Mouse (Mus musculus) limb, embryonic 13.5 days (tissue): ENCODE results near the gene Slc27a2. TPM values are rescaled to one million over a fixed set of nuclear protein-coding genes. Genes with fewer than 3 reads are reported as not detected.
"Not testable (repeated sequence)": the region's sequence is repeated elsewhere in the genome, so short reads cannot be mapped to it uniquely, and the experiment has no call there.

Experiments
- ATAC-seq: fragments of 200-750 bp; cut with Nextera tagmentation; 2 replicates; pipeline ENCODE4 v1.8.0; 2017; ENCODE audit warnings: low read depth, moderate number of reproducible peaks, moderate TSS enrichment; ENCODE audit not compliant: low FRiP score
- H3K27ac ChIP-seq: fragments of 300-500 bp; sonication (generic); 2 replicates; pipeline ENCODE4 v1.5.1; 2015; ENCODE audit warnings: inconsistent platforms, mild to moderate bottlenecking, moderate library complexity
- H3K27me3 ChIP-seq: fragments of 300-500 bp; sonication (generic); 2 replicates; pipeline ENCODE4 v1.6.1; 2015; ENCODE audit warnings: mild to moderate bottlenecking, inconsistent platforms
- H3K36me3 ChIP-seq: fragments of 300-500 bp; sonication (generic); 2 replicates; pipeline ENCODE4 v1.6.1; 2015; ENCODE audit warnings: inconsistent platforms, mild to moderate bottlenecking, moderate library complexity
- H3K4me1 ChIP-seq: fragments of 300-500 bp; sonication (generic); 2 replicates; pipeline ENCODE4 v1.6.1; 2015; ENCODE audit warnings: inconsistent platforms
- H3K4me2 ChIP-seq: fragments of 300-500 bp; sonication (generic); replicated peaks from 2 replicates; pipeline ENCODE4 v1.6.1; 2015; ENCODE audit warnings: inconsistent platforms, mild to moderate bottlenecking, moderate library complexity
- H3K4me3 ChIP-seq: fragments of 300-500 bp; sonication (generic); 2 replicates; pipeline ENCODE4 v1.5.1; 2015; ENCODE audit warnings: moderate library complexity, mild to moderate bottlenecking, inconsistent platforms
- H3K9ac ChIP-seq: fragments of 300-500 bp; sonication (generic); 2 replicates; pipeline ENCODE4 v1.6.1; 2015; ENCODE audit warnings: mild to moderate bottlenecking, inconsistent platforms
- H3K9me3 ChIP-seq: fragments of 300-500 bp; sonication (generic); 2 replicates; pipeline ENCODE4 v1.6.1; 2016; ENCODE audit warnings: inconsistent platforms
- WGBS: fragments of 180-500 bp; shearing (Covaris S2); methylation state at CpG from one replicate; pipeline ENCODE4 v1.1.7; 2015; 5-methylcytosine and 5-hydroxymethylcytosine counted together
- polyA plus RNA-seq: library from polyadenylated mRNA; unstranded; fragments of >200 nt; fragmentation: Nextera tagmentation; extraction: Ambion mirVana; gene quantifications from 2 replicates; pipeline ENCODE4 v1.2.1, GENCODE M21; 2015

Gene Slc27a2
- polyA plus RNA-seq, result 0.73 and 0.83 TPM in 2 replicates

DNA sequence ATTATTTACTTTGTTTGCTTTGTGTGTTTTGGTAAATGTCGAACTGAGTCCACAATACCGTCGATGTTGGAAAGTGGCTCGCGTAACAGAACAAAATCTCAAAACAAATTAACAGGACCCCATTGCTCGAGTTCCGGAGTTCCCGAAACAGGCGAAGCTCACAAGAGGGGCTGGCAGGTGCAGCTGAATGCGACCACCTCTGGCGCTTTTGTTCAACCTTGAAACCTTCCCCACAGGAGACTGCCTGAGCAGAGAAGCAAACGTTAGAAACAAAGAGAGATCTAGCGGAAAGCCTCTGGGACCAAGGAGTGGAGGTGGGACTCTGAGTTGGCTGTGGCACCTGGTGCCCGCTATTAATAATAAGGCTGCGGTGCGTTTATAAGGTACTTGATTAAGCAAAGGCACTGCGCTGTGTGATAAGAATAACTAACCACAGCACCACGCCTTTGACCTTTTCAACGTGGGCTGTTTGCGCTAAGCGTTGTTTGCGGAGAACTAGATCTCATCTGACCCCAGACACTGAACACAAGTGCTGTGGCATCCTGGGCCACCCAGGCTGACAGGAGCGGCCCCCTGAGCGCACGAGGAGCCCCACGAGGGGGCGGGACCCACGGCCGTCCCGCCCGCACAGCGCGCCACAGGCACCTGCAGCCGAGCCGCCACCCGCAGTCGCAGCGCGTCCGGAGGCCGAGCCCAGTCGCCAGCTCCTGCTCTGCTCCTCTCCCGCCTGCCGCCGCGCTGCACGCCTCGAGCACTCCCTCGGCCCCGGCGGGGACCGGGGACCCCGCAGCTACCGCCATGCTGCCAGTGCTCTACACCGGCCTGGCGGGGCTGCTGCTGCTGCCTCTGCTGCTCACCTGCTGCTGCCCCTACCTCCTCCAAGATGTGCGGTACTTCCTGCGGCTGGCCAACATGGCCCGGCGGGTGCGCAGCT, at the start of gene Slc27a2:
Slc27a2 (plus strand) TSS at position 51 of the 934 bp plus-strand sequence.
- Histone ChIP-seq H3K27me3 (peaks cover 76% of the 10 kb centered on the region), H3K36me3 (no peaks in the 10 kb centered on the region), H3K9me3 (no peaks in the 10 kb centered on the region), H3K4me1 (peaks cover 15% of the 10 kb centered on the region), H3K4me2 (peak within 1 kb of the TSS; percentile 99), H3K27ac (no peak within 1 kb of the TSS), H3K9ac (peak within 1 kb of the TSS; percentile 62), H3K4me3 (peak within 1 kb of the TSS; percentile 57)
- ATAC-seq, result peak; percentile 32
- WGBS, result 1% methylated on average over 60 of the region's 61 CpGs

DNA sequence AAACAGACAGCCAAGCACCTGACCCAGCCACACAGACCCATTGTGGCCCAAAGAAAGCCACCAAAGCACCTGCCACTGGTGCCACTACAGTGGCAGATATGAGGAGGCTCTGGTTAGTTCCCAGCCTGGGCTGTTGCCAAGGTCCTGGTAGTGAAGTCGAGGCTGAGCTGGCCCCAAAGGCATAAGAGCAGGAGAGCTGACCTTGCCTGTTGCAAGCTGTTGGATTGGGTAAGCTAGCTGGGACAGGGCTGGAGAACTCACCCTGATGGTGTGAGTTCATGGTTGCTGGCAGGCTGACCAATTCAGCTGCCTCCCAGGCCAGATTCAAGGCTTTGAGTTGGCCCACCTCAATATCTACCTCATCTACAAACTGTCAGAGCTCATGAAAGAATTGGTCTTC, 47.1 kb upstream of the Slc27a2 start:
- H3K36me3 ChIP-seq, result no peaks in the 10 kb centered on the region
- no peak overlapping the region for H3K9ac ChIP-seq
- H3K4me1 ChIP-seq, result peaks cover 6% of the 10 kb centered on the region; the same call in 1 of the 2 replicates
- no peak overlapping the region for H3K4me2 ChIP-seq
- no peak overlapping the region; the same call in 1 of the 2 replicates for H3K27ac ChIP-seq
- H3K9me3 ChIP-seq, result no peaks in the 10 kb centered on the region
- ATAC-seq, result no peak
- WGBS, result 79% methylated on average over 1 of the region's 1 CpGs
- H3K4me3 ChIP-seq, result no peak overlapping the region
- peaks cover 4% of the 10 kb centered on the region; the same call in 1 of the 2 replicates for H3K27me3 ChIP-seq

DNA sequence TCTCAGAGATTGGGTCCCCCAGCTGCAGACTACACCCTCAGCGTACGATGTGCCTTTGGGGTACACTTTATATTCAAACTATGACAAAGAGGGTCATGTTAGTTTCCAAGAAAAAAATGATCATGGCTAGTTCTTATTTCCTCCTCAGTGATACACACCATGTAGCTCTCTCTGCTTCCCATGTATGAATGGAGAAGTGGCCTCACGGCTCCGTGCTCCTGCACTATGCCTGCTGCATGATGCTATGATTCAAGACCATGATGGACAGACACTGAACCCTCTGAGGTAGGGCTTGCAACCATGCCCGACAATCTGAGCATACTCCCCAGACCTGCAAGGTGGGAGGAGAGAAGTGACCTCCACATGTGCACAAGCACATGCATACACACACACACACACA, 44.7 kb upstream of the Slc27a2 start:
- H3K9ac ChIP-seq, result no peak overlapping the region
- no peak overlapping the region for H3K4me2 ChIP-seq
- WGBS, result 89% methylated on average over 5 of the region's 5 CpGs
- peaks cover 6% of the 10 kb centered on the region; the same call in 1 of the 2 replicates for H3K4me1 ChIP-seq
- no peaks in the 10 kb centered on the region for H3K9me3 ChIP-seq
- H3K27ac ChIP-seq, result no peak overlapping the region
- no peak overlapping the region for H3K4me3 ChIP-seq
- H3K27me3 ChIP-seq, result no peaks in the 10 kb centered on the region
- ATAC-seq, result no peak
- H3K36me3 ChIP-seq, result no peaks in the 10 kb centered on the region

DNA sequence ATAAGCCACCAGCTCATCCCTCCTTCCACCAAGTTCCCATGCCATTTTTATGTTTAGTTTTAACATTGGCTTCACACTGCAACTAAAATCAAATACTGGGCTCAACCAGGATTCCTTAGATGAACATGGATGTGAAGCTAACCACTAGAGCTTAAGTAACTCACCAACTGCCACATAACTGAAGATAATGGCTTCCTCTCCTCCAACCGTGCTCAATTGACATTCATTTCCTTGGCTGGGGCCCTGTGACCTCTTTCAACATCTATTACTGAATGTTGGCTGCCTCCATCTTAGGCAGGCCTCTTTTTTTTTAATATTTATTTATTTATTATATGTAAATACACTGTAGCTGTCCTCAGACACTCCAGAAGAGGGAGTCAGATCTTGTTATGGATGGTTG, 44.0 kb upstream of the Slc27a2 start:
- no peaks in the 10 kb centered on the region for H3K36me3 ChIP-seq
- H3K4me2 ChIP-seq, result no peak overlapping the region
- WGBS, result 67% methylated on average over 1 of the region's 1 CpGs
- no peaks in the 10 kb centered on the region for H3K27me3 ChIP-seq
- H3K9ac ChIP-seq, result no peak overlapping the region
- H3K4me1 ChIP-seq, result peaks cover 6% of the 10 kb centered on the region; the same call in 1 of the 2 replicates
- H3K4me3 ChIP-seq, result no peak overlapping the region
- H3K27ac ChIP-seq, result no peak overlapping the region
- no peak for ATAC-seq
- no peaks in the 10 kb centered on the region for H3K9me3 ChIP-seq

DNA sequence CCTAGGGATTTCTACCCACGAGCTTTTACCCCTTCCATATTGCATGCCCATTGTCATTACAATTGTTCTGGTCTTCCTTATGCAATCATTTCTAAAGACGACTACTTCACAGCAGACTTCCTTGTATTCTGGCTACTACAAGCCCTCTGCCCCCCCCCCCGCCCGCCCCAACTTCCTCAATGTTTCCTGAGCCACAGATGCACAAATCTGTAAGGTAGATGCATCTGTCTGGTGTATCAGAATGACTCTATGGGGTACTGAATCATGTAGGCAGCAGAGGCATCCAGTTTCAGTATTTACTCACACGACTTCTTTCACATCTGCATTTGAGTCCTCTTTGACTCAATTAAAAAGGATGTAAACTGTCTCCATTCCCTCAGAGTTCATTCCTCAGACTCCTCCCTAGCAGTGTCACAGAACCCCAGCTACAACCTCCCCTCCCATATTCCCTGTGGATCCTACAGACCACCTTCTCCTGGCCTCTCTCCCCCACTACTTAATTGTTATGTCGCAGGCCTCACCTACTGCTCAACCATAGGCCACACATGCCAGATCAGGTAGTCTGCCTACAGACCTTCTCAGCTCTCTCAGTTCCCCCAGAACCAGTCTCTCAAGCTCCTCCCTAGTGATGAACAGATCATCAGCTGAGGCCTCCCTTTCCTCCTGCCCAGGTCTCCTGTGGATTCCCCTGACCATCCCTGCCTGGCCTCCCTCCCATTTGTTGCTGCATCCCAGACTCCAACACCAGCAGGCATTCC, 37.0 kb upstream of the Slc27a2 start:
- H3K9me3 ChIP-seq, result no peaks in the 10 kb centered on the region
- peaks cover 4% of the 10 kb centered on the region; the same call in 1 of the 2 replicates for H3K4me1 ChIP-seq
- no peaks in the 10 kb centered on the region for H3K36me3 ChIP-seq
- no peak for ATAC-seq
- H3K4me2 ChIP-seq, result no peak overlapping the region
- H3K27me3 ChIP-seq, result no peaks in the 10 kb centered on the region
- H3K9ac ChIP-seq, result no peak overlapping the region
- WGBS, result 73% methylated on average over 6 of the region's 6 CpGs
- no peak overlapping the region for H3K27ac ChIP-seq
- no peak overlapping the region for H3K4me3 ChIP-seq

DNA sequence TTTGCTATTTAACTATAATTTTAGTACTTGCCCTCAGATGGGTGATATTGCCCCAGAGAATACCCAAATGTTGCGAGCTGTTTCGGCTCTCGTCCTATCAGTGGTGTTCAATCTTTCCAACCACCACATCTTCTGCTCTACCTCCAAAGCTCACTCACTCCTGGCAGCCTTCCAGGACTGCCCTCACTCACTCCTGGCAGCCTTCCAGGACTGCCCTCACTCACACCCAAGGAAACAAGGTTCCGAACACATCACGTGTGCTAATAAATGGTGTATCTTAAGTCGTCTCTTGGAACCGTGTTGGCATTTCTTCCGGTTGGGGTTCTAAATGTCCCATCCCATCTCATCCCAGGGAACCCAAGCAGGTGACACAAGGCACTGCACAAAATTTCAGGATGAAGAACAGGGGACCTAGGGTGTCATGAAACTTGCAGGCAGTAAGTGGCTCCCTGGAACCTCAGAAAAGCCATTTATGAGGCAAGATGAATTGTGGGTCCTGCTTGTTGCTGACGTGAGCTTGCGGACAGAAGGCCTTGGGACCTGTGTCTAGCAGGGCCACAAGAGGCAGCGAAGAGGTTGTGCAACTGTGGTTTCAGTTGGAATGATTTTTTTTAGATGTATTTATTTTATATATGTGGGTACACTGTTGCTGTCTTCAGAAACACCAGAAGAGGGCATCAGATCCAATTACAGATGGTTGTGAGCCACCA, 32.2 kb upstream of the Slc27a2 start:
- no peak overlapping the region for H3K4me3 ChIP-seq
- H3K9ac ChIP-seq, result no peak overlapping the region
- H3K9me3 ChIP-seq, result no peaks in the 10 kb centered on the region
- WGBS, result 76% methylated on average over 11 of the region's 11 CpGs
- no peak overlapping the region for H3K27ac ChIP-seq
- ATAC-seq, result no peak
- H3K4me2 ChIP-seq, result no peak overlapping the region
- no peaks in the 10 kb centered on the region for H3K36me3 ChIP-seq
- H3K4me1 ChIP-seq, result peaks cover 5% of the 10 kb centered on the region; the same call in 1 of the 2 replicates
- 0 out of 2 replicates have a peak, but pooled peaks cover 3% of the 10 kb centered on the region for H3K27me3 ChIP-seq

DNA sequence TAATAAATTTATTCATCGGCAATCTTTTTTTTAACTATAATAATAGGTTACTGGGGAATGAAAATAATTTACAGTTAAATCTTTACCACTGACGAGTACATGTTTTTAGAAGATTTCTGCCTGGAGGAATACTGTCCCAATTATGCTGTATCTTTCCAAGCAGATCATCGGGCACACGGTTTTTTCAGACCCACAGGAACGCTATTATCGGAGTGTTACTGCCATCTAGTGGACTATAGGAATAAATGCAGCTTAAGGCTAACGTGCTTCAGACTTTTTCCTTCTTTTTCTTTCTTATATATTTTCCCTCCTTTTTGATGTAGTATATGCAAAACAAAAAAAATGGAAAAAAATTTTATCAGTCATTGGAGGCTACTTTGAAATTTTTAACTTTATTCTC, 31.4 kb upstream of the Slc27a2 start:
- WGBS, result 13% methylated on average over 7 of the region's 7 CpGs
- no peaks in the 10 kb centered on the region for H3K9me3 ChIP-seq
- no peak overlapping the region for H3K27ac ChIP-seq
- no peak overlapping the region for H3K4me3 ChIP-seq
- no peaks in the 10 kb centered on the region for H3K36me3 ChIP-seq
- ATAC-seq, result no peak; the same call in 1 of the 2 replicates
- H3K4me2 ChIP-seq, result no peak overlapping the region
- H3K4me1 ChIP-seq, result peaks cover 5% of the 10 kb centered on the region; the same call in 1 of the 2 replicates
- H3K9ac ChIP-seq, result no peak overlapping the region
- H3K27me3 ChIP-seq, result 0 out of 2 replicates have a peak, but pooled peaks cover 3% of the 10 kb centered on the region

DNA sequence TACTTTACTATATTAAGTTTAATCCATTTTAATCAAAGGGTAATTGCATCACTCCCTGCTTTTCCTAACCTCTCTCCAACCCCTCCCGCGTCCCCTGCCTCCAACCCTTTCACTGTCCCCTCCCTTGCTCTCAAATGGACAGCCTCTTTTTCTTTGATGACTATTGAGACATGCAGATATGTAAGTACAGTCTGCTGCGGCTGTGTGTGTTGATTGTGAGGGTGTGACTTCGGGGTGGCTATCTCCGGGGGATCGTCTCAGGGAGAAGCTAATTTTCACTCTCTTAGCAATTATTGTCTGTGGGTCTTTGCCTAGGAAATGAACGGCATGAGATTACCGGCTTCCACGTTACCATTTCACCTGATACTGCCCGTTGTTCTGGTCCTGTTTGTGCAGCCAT, 30.7 kb upstream of the Slc27a2 start:
- Histone ChIP-seq H3K4me2 (no peak overlapping the region), H3K4me3 (no peak overlapping the region), H3K9ac (no peak overlapping the region), H3K36me3 (no peaks in the 10 kb centered on the region), H3K9me3 (no peaks in the 10 kb centered on the region), H3K27ac (no peak overlapping the region), H3K27me3 (0 out of 2 replicates have a peak, but pooled peaks cover 3% of the 10 kb centered on the region), H3K4me1 (peaks cover 5% of the 10 kb centered on the region; the same call in 1 of the 2 replicates)
- ATAC-seq, result no peak
- 75% methylated on average over 10 of the region's 10 CpGs for WGBS

DNA sequence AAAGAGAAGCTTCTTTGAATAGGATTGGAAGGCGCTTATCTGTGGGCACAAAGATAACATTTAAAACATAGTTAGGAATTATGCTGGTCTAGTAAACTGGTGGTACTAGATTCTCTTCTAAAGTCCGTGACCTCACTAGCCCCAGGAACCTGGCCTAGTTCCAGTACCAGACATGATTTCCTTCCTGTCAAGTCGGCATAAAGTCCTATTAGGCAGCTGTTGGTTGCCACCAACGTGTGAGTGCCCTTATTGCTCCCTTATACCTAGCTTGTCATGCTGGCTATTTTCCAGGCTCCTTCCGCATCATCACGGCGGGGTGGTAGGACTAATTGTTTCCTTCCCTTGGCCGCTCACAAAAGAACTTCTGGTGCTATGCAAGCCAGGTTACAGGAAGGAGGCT, 30.2 kb upstream of the Slc27a2 start:
- Histone ChIP-seq H3K27ac (no peak overlapping the region), H3K4me3 (no peak overlapping the region), H3K36me3 (no peaks in the 10 kb centered on the region), H3K4me2 (no peak overlapping the region), H3K9me3 (no peaks in the 10 kb centered on the region), H3K27me3 (0 out of 2 replicates have a peak, but pooled peaks cover 3% of the 10 kb centered on the region), H3K9ac (no peak overlapping the region), H3K4me1 (peaks cover 5% of the 10 kb centered on the region; the same call in 1 of the 2 replicates)
- 56% methylated on average over 8 of the region's 8 CpGs for WGBS
- no peak for ATAC-seq

DNA sequence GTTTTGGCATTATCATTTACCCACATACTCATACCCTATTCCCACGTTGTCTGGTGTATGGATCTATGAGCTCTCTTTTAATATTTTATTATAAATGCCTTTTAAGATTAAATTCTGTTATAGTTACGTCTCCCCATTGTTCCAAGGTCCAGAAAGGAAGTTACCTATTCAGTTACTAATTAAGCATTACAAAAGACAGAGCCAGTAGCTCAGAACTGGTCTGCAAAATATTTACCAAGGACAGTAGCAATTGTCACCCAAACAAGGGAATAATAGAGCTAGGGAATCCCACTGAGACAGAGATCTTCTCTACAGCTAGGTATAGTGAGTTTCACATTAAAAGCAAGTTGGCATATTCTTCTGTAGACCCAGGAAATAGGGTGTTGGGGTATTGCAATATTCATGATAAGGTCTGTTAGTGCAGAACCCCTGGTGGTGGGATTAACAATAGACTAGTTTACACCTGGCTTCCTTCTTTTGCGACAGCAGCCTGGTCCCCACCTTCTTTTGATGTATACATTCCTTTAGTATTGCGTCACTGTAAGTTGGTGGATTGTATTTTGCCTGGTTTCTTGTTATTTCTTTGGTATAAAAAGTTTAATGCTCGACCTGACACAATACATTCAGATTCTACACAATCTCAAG, 29.0 kb upstream of the Slc27a2 start:
- not testable (repeated sequence) for H3K4me2 ChIP-seq, H3K27ac ChIP-seq, H3K4me1 ChIP-seq, H3K9me3 ChIP-seq, ATAC-seq, H3K36me3 ChIP-seq, H3K27me3 ChIP-seq, H3K4me3 ChIP-seq, H3K9ac ChIP-seq
- 58% methylated on average over 5 of the region's 5 CpGs for WGBS

DNA sequence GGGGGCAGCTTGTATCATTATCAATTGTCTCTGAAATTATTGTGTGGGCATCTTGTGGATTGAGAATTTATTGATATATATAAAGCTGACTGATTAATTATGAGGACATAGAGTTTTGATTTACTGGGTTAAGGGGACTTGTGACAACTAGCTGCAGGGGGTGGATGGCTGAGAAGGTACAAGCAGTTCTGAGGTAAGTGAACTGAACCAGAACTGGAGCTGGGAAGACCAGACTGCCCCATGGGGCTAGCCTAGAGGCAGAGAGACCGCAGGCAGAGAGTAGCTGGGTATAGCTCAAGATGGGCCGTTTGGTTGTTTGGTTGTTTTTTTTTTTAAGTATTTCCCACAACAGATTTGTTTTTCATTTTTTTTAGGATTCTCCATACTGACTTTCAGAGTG, 27.9 kb upstream of the Slc27a2 start:
- Histone ChIP-seq H3K36me3 (no peaks in the 10 kb centered on the region), H3K9ac (no peak overlapping the region), H3K4me3 (no peak overlapping the region), H3K4me1 (peaks cover 5% of the 10 kb centered on the region; the same call in 1 of the 2 replicates), H3K4me2 (no peak overlapping the region), H3K9me3 (no peaks in the 10 kb centered on the region), H3K27ac (no peak overlapping the region), H3K27me3 (0 out of 2 replicates have a peak, but pooled peaks cover 3% of the 10 kb centered on the region)
- ATAC-seq, result no peak
- 76% methylated on average over 2 of the region's 2 CpGs for WGBS
